Mouse (Mus musculus) splenic B cell, adult 2 months (primary cell): ENCODE results near the gene Ccr7.

Experiments used
- DNase-seq: peaks from one replicate; pipeline ENCODE4 v3.0.0-alpha.2; 2011; ENCODE audit warnings: low read depth, low spot score
- H3K27me3 ChIP-seq: 2 replicates; pipeline ENCODE4 v1.6.1; 2012; ENCODE audit warnings: mild to moderate bottlenecking, low read length, moderate library complexity, mixed read lengths; ENCODE audit not compliant: control insufficient read depth, poor library complexity, insufficient read depth, severe bottlenecking
- H3K36me3 ChIP-seq: 2 replicates; pipeline ENCODE4 v1.6.1; 2012; ENCODE audit warnings: mild to moderate bottlenecking, low read length, moderate library complexity, mixed read lengths; ENCODE audit not compliant: control insufficient read depth, poor library complexity, insufficient read depth, severe bottlenecking

Ccr7 gene

GRCm38 (mm10) chr11:99121218-99121631, 33.7 kb downstream of the Ccr7 start:
- Histone ChIP-seq H3K36me3 (no peaks in the 10 kb centered on the region), H3K27me3 (no peaks in the 10 kb centered on the region)
- DNase-seq, result no peak

GRCm38 (mm10) chr11:99120524-99121217, 34.2 kb downstream of the Ccr7 start:
- Histone ChIP-seq H3K36me3 (no peaks in the 10 kb centered on the region), H3K27me3 (no peaks in the 10 kb centered on the region)
- no peak for DNase-seq

GRCm38 (mm10) chr11:99118963-99119362, 35.9 kb downstream of the Ccr7 start:
- DNase-seq, result no peak

GRCm38 (mm10) chr11:99118420-99118819, 36.5 kb downstream of the Ccr7 start:
- Histone ChIP-seq H3K36me3 (no peaks in the 10 kb centered on the region), H3K27me3 (no peaks in the 10 kb centered on the region)
- no peak for DNase-seq

More at GRCm38 (mm10) chr11:99118963-99119362, 35.9 kb downstream of the Ccr7 start:
- Histone ChIP-seq H3K36me3 (no peaks in the 10 kb centered on the region), H3K27me3 (no peaks in the 10 kb centered on the region)

- DNase-seq, result no peak
- no peaks in the 10 kb centered on the region for H3K36me3 ChIP-seq
- no peaks in the 10 kb centered on the region for H3K27me3 ChIP-seq
Measured at GRCm38 (mm10) chr11:99117907-99118306, 37.0 kb downstream of the Ccr7 start.

GRCm38 (mm10) chr11:99115940-99116339, 38.9 kb downstream of the Ccr7 start:
- H3K36me3 ChIP-seq, result no peaks in the 10 kb centered on the region
- DNase-seq, result no peak

GRCm38 (mm10) chr11:99113111-99113510, 41.8 kb downstream of the Ccr7 start:
- no peak for DNase-seq
- H3K27me3 ChIP-seq, result no peaks in the 10 kb centered on the region
- no peaks in the 10 kb centered on the region for H3K36me3 ChIP-seq

More at GRCm38 (mm10) chr11:99115940-99116339, 38.9 kb downstream of the Ccr7 start:
- no peaks in the 10 kb centered on the region for H3K27me3 ChIP-seq

- DNase-seq, result no peak
- H3K36me3 ChIP-seq, result no peaks in the 10 kb centered on the region
- H3K27me3 ChIP-seq, result no peaks in the 10 kb centered on the region
Measured at GRCm38 (mm10) chr11:99112700-99113099, 42.2 kb downstream of the Ccr7 start.

- no peaks in the 10 kb centered on the region for H3K27me3 ChIP-seq
- no peaks in the 10 kb centered on the region for H3K36me3 ChIP-seq
- DNase-seq, result no peak
Measured at GRCm38 (mm10) chr11:99111631-99112030, 43.2 kb downstream of the Ccr7 start.

GRCm38 (mm10) chr11:99111155-99111554, 43.7 kb downstream of the Ccr7 start:
- Histone ChIP-seq H3K27me3 (no peaks in the 10 kb centered on the region), H3K36me3 (no peaks in the 10 kb centered on the region)
- no peak for DNase-seq

GRCm38 (mm10) chr11:99110370-99111110, 44.3 kb downstream of the Ccr7 start:
- peak; percentile 43 for DNase-seq
- no peaks in the 10 kb centered on the region for H3K36me3 ChIP-seq
- H3K27me3 ChIP-seq, result no peaks in the 10 kb centered on the region

- Histone ChIP-seq H3K36me3 (no peaks in the 10 kb centered on the region), H3K27me3 (no peaks in the 10 kb centered on the region)
- no peak for DNase-seq
Measured at GRCm38 (mm10) chr11:99108296-99108695, 46.6 kb downstream of the Ccr7 start.

- no peak for DNase-seq
- H3K36me3 ChIP-seq, result no peaks in the 10 kb centered on the region
- H3K27me3 ChIP-seq, result no peaks in the 10 kb centered on the region
Measured at GRCm38 (mm10) chr11:99105981-99106726, 48.7 kb downstream of the Ccr7 start.

- Histone ChIP-seq H3K36me3 (no peaks in the 10 kb centered on the region), H3K27me3 (no peaks in the 10 kb centered on the region)
- peak; percentile 63 for DNase-seq
Measured at GRCm38 (mm10) chr11:99104609-99105410, 50.1 kb downstream of the Ccr7 start.
